Mouse (Mus musculus) frontal cortex, postnatal 36 days (tissue): Measurements from ENCODE around the gene Ppih.
"Not testable (repeated sequence)": the region's sequence is repeated elsewhere in the genome, so short reads cannot be mapped to it uniquely, and the experiment has no call there.

ENCODE experiments used
- DNase-seq, 2 experiments: peaks; one replicate each; pipeline ENCODE4 v3.0.0; 2022; ENCODE audit warnings: low spot score in 2 of 2

Gene Ppih

GRCm38 (mm10) chr4:119291921-119292320 is 28.4 kb downstream of the Ppih start:
- no peak for DNase-seq

GRCm38 (mm10) chr4:119285336-119285735 is 35.0 kb downstream of the Ppih start:
- DNase-seq: no peak

- DNase-seq: no peak
Observed at GRCm38 (mm10) chr4:119284861-119285260, 35.5 kb downstream of the Ppih start.

- not testable (repeated sequence) for DNase-seq
Observed at GRCm38 (mm10) chr4:119278784-119279183, 41.6 kb downstream of the Ppih start.

GRCm38 (mm10) chr4:119275726-119276125 is 44.6 kb downstream of the Ppih start:
- DNase-seq: no peak

GRCm38 (mm10) chr4:119275226-119275625 is 45.1 kb downstream of the Ppih start:
- DNase-seq: no peak

GRCm38 (mm10) chr4:119274627-119275026 is 45.7 kb downstream of the Ppih start:
- no peak for DNase-seq

- DNase-seq: no peak
Observed at GRCm38 (mm10) chr4:119266606-119267005, 53.7 kb downstream of the Ppih start.

GRCm38 (mm10) chr4:119263459-119263858 is 56.9 kb downstream of the Ppih start:
- no peak for DNase-seq

GRCm38 (mm10) chr4:119262483-119262882 is 57.9 kb downstream of the Ppih start:
- DNase-seq: no peak

- no peak for DNase-seq
Observed at GRCm38 (mm10) chr4:119261087-119261713, 59.1 kb downstream of the Ppih start.

GRCm38 (mm10) chr4:119259344-119260254 is 60.7 kb downstream of the Ppih start:
- DNase-seq: no peak

- no peak for DNase-seq
Observed at GRCm38 (mm10) chr4:119257083-119257482, 63.3 kb downstream of the Ppih start.

GRCm38 (mm10) chr4:119255351-119255750 is 65.0 kb downstream of the Ppih start, which contains the start of gene Cldn19:
Gene Cldn19, plus strand, starts transcription at chr4:119255414.
- DNase-seq: no peak

- DNase-seq: peak; percentile 42 to 51
Observed at GRCm38 (mm10) chr4:119254012-119254618, 66.2 kb downstream of the Ppih start.

GRCm38 (mm10) chr4:119252025-119252808 is 68.1 kb downstream of the Ppih start:
- DNase-seq: no peak
